Mouse (Mus musculus): ENCODE measurements around the gene Vps26c. TPM values are rescaled to one million over a fixed set of nuclear protein-coding genes. Genes with fewer than 3 reads are reported as not detected.
"Not testable (repeated sequence)": the region's sequence is repeated elsewhere in the genome, so short reads cannot be mapped to it uniquely, and the experiment has no call there.

The Vps26c gene
- polyA plus RNA-seq, 1 experiment, result 19.1 TPM

DNA sequence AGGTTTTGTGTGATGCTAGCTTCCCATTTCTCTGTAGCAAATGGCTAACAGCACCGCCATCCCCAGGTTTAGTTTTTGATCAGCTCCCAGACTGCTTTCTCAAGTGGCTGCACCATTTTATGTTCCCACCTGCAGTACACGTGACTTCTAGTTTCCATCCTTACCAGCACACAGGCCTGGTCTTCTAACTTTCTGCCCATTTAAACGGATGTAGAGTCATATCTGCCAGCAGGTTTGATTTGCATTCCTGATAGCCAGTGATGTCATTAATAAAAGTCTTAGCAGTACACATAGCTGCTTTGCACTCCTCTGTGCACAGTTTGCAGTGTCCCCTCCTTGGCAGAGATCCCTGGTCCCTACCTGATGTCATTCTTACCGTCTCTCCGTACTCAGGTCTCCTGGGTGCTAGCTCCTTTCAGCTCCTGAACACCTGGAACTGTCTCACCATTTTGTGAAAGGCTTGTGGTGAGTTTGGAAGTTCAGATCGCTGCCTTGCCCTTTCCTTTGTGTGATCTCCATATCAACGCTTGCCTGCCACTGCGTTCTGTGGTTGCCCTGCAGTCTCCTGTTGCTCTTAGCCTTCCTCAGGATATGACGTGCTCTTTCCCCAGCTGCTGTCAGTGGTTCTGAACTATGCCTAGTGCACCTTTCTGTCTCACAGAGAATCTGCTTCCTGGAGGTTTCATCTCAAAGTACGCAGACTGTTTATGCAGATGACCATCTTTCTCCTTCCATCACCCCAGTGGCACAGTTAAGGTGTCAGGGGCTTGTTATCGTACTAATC lies 41.7 kb downstream of the Vps26c start:
- H3K27ac ChIP-seq (replicated peaks; ENCODE audit: low read depth, low read length), result no peak overlapping the region
- H3K4me1 ChIP-seq (ENCODE audit: control insufficient read depth, insufficient read depth, insufficient read length, low read length), result no peaks in the 10 kb centered on the region
- no peak overlapping the region for H3K4me3 ChIP-seq (ENCODE audit: insufficient read depth, low read depth, low read length)

DNA sequence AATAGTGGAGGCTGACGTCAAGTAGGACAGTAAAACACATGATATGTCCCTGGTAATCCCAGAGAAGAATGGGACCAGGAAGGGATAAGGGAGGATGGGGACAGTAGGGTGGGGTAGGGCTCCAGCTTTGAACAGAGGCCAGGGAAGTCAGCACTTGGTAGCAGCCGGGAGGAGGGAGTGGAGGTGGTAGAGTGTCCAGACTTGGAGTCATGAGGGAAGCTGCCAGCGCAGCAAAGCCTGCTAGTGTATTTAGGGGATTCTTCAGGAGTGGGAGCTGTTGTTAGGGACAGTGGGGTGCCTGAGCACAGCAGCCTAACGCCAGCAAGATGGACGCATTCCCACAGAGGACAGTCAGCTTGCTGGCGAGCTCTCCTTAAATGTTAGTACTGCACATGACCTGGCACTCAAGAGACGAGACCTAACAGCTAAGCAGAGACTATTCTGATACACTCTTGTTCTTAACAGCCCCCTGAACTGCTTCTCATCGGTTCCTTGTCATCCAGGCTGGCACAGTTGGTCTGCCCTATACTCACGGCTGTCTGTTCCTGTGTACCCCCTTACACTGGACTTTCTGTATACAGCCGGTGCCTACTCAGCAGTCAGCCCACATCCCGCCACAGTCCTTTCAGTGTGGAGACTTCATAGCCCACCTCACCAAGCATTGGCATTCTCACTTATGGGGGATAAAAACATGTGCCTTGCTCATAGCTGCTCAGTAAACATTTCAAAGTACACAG lies 53.4 kb downstream of the Vps26c start:
- no peak overlapping the region for H3K27ac ChIP-seq (replicated peaks; ENCODE audit: low read depth, low read length)

DNA sequence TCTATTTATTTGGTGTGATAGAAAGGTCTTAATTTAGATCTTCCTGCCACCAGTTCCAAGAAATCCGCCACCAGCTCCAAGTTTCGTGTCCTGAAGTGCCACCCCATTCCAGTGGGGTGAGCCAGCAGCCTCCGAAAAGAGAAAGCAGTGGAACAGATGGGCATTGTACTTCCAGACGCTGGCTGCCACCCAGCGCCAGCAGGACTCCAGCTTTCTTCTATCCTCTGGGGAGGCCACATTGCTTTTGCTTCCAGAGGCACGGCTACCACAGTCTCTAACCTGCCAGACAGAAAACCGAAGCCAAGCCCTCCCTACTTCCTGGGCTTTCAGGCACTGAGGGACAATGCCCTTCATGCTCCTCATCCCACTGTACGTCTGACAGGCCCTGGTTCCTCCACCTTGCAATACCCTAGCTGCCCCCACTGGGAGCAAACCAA lies 54.1 kb downstream of the Vps26c start:
- H3K4me3 ChIP-seq (ENCODE audit: insufficient read depth, low read depth, low read length), result no peak overlapping the region
- peaks cover 5% of the 10 kb centered on the region for H3K4me1 ChIP-seq (ENCODE audit: control insufficient read depth, insufficient read depth, insufficient read length, low read length)
- H3K27ac ChIP-seq (replicated peaks; ENCODE audit: low read depth, low read length), result no peak overlapping the region

More for the DNA sequence above, 53.4 kb downstream of the Vps26c start:
- H3K4me3 ChIP-seq (ENCODE audit: insufficient read depth, low read depth, low read length), result no peak overlapping the region
- H3K4me1 ChIP-seq (ENCODE audit: control insufficient read depth, insufficient read depth, insufficient read length, low read length), result peaks cover 4% of the 10 kb centered on the region; the same call in 1 of the 2 replicates

DNA sequence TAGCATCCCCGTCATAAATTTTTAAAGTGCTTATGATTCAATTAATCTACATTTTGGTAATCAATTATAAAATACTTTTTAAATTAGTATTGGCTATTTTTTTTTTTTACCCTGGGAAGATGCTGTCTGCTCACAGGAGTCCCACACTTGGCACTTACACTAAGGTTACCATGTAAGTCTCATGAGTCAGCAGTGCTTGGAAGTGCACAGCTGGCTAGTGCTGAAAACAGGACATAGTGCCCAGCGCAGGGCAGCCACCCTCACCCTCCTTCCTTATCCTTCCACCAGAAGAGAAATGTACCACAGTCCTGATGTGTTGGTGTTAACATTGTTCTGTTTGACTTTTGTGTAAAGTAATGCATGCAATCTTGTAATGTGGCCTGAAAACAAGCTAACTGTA lies 58.2 kb downstream of the Vps26c start:
- H3K4me3 ChIP-seq (ENCODE audit: insufficient read depth, low read depth, low read length), result no peak overlapping the region
- peaks cover 6% of the 10 kb centered on the region for H3K4me1 ChIP-seq (ENCODE audit: control insufficient read depth, insufficient read depth, insufficient read length, low read length)
- H3K27ac ChIP-seq (replicated peaks; ENCODE audit: low read depth, low read length), result no peak overlapping the region

DNA sequence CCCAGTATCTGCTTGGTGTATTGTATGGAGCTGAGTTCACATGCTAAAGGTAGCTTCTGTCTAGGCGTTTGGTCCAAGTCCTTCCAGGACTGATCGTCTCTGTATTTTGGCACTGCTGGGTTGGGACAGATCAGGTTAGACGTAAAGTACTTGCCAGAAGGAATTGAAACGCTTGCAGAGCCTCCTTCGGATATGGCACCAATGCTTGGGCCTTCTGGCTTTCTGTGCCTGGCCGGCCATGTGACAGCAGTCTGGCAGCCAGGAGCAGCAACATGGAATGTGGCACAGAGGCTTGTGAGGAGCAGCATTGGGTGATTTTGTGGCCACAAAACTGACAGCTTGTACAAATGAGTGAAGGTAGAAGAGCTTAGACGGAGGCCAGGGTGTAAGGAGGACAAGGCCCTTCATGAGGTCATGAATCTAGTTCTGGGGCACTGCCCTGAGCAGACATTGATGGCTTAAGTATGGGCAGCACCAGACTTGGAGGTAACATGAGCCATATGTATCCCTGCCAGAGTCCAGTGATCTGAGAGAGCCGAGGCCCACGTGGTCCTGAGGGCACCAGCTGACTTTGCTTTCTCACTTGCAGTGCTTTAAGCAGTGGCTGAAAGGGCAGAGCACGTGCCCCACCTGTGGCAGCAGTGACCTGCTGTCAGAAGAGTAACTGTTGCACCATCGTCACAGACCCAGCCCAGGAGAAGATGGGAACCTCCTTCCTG lies 59.1 kb downstream of the Vps26c start:
- H3K4me3 ChIP-seq (ENCODE audit: insufficient read depth, low read depth, low read length), result no peak overlapping the region
- H3K4me1 ChIP-seq (ENCODE audit: control insufficient read depth, insufficient read depth, insufficient read length, low read length), result peaks cover 6% of the 10 kb centered on the region; the same call in 1 of the 2 replicates
- H3K27ac ChIP-seq (replicated peaks; ENCODE audit: low read depth, low read length), result peak overlapping the region; percentile 67

- H3K4me3 ChIP-seq (ENCODE audit: insufficient read depth, low read depth, low read length); H3K4me1 ChIP-seq (ENCODE audit: control insufficient read depth, insufficient read depth, insufficient read length, low read length): not testable (repeated sequence)
Measured at GRCm38 (mm10) chr16:94466317-94466716, 60.3 kb downstream of the Vps26c start.

GRCm38 (mm10) chr16:94465900-94466299 lies 60.7 kb downstream of the Vps26c start:
- Histone ChIP-seq H3K27ac (replicated peaks; ENCODE audit: low read depth, low read length) (no peak overlapping the region), H3K4me1 (ENCODE audit: control insufficient read depth, insufficient read depth, insufficient read length, low read length) (peaks cover 2% of the 10 kb centered on the region; the same call in 1 of the 2 replicates), H3K4me3 (ENCODE audit: insufficient read depth, low read depth, low read length) (no peak overlapping the region)

More at GRCm38 (mm10) chr16:94466317-94466716, 60.3 kb downstream of the Vps26c start:
- not testable (repeated sequence) for H3K27ac ChIP-seq (replicated peaks; ENCODE audit: low read depth, low read length)

DNA sequence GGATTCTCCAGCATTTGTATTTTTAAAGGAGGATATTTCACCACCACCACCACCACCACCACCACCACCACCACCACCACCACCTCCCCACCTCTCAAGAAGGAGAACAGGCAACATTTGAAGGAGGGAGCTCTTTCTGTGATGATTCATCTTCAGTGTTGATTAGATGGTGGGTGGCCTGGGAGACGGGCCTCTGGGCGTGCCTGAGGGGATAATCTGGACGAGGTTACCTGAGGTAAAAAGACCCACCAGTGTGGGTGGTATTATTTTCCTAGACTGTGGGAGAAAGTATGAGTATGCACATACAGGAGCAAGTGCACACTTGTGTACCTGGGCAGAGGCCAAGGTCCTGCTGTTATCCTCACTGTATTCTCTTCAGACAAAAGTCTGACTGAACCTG lies 62.6 kb downstream of the Vps26c start:
- H3K4me1 ChIP-seq (ENCODE audit: control insufficient read depth, insufficient read depth, insufficient read length, low read length), result peaks cover 2% of the 10 kb centered on the region; the same call in 1 of the 2 replicates
- no peak overlapping the region for H3K27ac ChIP-seq (replicated peaks; ENCODE audit: low read depth, low read length)
- no peak overlapping the region for H3K4me3 ChIP-seq (ENCODE audit: insufficient read depth, low read depth, low read length)

DNA sequence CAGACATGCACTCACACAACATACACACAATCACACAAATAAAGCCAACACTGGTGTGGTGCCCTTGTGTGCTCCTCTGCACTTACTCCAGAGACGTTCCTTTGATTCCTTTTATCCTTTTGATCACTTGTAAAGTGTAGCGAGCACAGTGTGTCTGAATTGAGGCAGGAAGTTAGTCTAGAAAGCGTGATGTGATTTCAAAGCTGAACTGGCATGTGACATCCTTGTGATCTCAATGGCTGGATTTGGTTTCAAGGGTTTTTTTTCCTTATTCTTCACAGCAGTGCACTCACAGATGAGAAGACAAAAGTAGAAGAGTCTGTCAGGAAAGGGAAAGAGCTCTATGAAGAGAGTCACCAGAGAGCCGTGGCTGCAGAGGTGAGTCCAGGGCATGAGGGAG lies 72.5 kb downstream of the Vps26c start:
- H3K4me3 ChIP-seq (ENCODE audit: insufficient read depth, low read depth, low read length), result no peak overlapping the region
- H3K4me1 ChIP-seq (ENCODE audit: control insufficient read depth, insufficient read depth, insufficient read length, low read length), result no peaks in the 10 kb centered on the region
- H3K27ac ChIP-seq (replicated peaks; ENCODE audit: low read depth, low read length), result no peak overlapping the region

DNA sequence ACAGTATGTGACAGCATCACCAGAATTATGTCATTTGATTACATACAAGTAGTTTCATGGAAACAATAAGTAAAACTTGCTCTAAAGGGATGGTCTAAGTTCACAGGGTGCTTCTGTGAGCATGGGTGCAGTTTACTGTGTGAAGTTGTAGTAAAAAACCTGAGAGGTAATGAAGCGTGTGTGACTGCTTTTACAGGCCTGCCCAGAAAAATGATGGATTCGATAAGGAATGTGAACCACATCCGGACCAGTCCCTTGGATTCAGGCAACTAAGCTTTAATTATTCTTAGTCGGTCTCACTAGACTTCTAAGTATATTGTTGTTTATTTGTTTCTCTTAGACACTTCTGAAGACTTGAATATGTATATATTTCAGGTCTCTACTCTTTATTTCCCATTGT lies 73.9 kb downstream of the Vps26c start:
- no peak overlapping the region for H3K27ac ChIP-seq (replicated peaks; ENCODE audit: low read depth, low read length)
- H3K4me1 ChIP-seq (ENCODE audit: control insufficient read depth, insufficient read depth, insufficient read length, low read length), result no peaks in the 10 kb centered on the region
- no peak overlapping the region for H3K4me3 ChIP-seq (ENCODE audit: insufficient read depth, low read depth, low read length)

DNA sequence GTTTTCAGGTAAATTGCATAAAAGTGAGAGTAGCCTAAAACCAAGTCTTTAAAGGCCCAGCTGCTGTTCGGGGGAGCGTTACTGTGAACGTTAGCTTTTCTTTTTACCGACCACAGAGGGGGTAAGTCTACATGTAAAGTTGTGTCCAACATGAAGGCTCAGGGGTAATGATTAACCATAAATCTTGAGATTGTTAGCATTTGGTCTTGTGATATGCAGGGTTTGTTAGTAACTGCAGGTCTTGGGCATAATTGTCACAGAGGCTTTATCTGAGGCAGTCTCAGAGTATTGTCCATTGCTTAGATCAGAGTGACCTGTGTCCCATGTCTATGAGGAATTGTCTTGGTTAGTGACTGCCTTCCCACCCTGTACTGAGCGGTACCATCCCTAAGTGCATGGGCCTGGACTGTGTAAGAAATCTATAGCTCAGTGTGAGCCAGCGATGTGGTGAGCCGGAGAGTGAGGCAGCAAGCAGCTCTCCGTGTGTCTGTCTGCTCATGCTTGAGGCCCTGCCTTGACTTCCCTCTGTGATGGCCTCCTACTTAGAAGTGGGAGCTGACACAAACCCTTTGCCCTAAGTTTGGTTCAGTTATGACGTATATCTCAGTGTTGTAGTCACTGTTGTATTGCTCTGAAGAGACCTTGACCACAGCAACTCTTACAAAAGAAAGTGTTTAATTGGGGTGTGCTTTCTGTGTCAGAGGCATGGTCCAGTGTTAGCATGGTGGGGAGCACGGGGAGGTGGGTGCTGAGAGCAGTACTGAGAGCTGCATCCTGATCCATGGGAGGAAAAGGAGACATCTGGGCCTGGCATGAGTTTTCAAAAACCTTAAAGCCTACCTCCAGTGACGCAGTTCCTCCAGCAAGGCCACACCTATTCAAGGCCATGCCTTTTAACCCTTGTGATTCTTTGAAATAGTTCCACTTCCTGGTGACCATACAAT lies 74.8 kb downstream of the Vps26c start:
- Histone ChIP-seq H3K4me3 (ENCODE audit: insufficient read depth, low read depth, low read length) (no peak overlapping the region), H3K4me1 (ENCODE audit: control insufficient read depth, insufficient read depth, insufficient read length, low read length) (no peaks in the 10 kb centered on the region), H3K27ac (replicated peaks; ENCODE audit: low read depth, low read length) (no peak overlapping the region)

GRCm38 (mm10) chr16:94449632-94450031 lies 77.0 kb downstream of the Vps26c start:
- peak overlapping the region; percentile 67 for H3K27ac ChIP-seq (replicated peaks; ENCODE audit: low read depth, low read length)
- no peak overlapping the region for H3K4me3 ChIP-seq (ENCODE audit: insufficient read depth, low read depth, low read length)
- H3K4me1 ChIP-seq (ENCODE audit: control insufficient read depth, insufficient read depth, insufficient read length, low read length), result no peaks in the 10 kb centered on the region

GRCm38 (mm10) chr16:94449151-94449550 lies 77.5 kb downstream of the Vps26c start:
- H3K27ac ChIP-seq (replicated peaks; ENCODE audit: low read depth, low read length), result peak overlapping the region; percentile 67
- no peak overlapping the region for H3K4me3 ChIP-seq (ENCODE audit: insufficient read depth, low read depth, low read length)
- no peaks in the 10 kb centered on the region for H3K4me1 ChIP-seq (ENCODE audit: control insufficient read depth, insufficient read depth, insufficient read length, low read length)
